Mouse (Mus musculus): Measurements from ENCODE around the gene Klrb1f. TPM values are rescaled to one million over a fixed set of nuclear protein-coding genes. Genes with fewer than 3 reads are reported as not detected.
"Not testable (repeated sequence)": the region's sequence is repeated elsewhere in the genome, so short reads cannot be mapped to it uniquely, and the experiment has no call there.

The Klrb1f gene
- polyA plus RNA-seq, 1 experiment, result not detected

DNA sequence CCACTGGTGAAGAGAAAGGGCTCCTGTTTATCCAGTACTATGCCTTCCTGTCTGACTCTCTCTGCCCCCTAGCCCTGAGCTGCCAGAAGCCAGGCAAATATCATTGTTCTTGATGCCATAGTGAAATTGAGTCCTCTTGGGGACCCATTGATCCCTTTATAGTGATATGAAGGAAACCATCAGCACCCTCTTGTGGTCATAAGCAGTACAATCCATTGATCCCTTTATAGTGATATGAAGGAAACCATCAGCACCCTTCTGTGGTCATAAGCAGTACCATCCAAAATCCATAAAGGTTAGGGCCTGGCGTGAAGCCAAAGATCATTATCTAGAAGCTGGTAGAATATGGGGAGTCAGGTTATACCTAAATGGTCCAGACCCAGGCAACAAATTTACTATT, 21.3 kb downstream of the Klrb1f start:
- TF ChIP-seq POLR2A (IDR thresholded peaks at IDR 0.05; ENCODE audit: low read depth, low read length), result no peak
- no peak for TF ChIP-seq CTCF (IDR thresholded peaks at IDR 0.05; ENCODE audit: borderline replicate concordance, insufficient read depth, low read length)
- no peak overlapping the region for H3K4me3 ChIP-seq (ENCODE audit: insufficient read depth, low read length)
- no peak overlapping the region for H3K27ac ChIP-seq (ENCODE audit: insufficient read depth, low read length)
- H3K4me1 ChIP-seq (ENCODE audit: control insufficient read depth, insufficient read depth, low read length), result no peaks in the 10 kb centered on the region

DNA sequence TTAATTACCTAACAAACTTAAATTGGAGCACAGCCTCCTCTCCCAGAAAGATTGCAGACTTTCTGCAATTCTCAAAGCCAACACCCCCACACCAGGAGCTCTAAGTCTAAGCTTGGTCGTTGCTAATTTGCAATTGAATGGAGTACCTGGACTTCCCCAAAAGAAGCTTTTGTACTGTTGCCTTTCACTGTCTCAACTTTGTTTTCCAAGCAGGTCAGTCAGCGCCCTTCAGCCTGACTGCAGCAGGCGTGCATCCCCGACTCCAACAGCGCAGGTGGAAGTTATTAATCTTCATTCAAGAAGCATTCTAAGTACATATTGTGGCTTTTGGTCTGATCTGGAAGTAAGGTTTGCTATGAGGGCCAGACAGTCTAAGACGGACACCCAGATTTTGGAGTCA, 39.4 kb downstream of the Klrb1f start:
- TF ChIP-seq CTCF (IDR thresholded peaks at IDR 0.05; ENCODE audit: borderline replicate concordance, insufficient read depth, low read length) (no peak), POLR2A (IDR thresholded peaks at IDR 0.05; ENCODE audit: low read depth, low read length) (no peak)
- H3K4me3 ChIP-seq (ENCODE audit: insufficient read depth, low read length), result no peak overlapping the region
- no peaks in the 10 kb centered on the region for H3K4me1 ChIP-seq (ENCODE audit: control insufficient read depth, insufficient read depth, low read length)

DNA sequence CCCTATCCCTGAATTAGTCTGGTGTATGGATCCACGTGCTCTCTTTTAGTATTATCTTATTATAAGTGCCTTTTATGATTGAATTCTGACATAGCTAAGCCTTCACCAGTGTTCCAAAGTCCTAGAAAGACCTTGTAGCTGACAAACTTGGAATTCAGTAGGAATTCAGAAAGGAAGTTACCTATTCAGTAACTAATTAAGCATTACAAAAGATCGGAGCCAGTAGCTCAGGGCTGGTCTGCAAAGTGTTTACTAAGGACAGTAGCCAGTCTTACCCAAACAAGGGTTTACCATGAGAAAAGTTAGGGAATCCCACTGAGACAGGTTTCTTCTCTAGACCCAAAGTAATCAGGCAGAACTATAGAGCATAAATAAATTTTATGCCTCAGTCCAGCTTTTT, 40.3 kb downstream of the Klrb1f start:
- not testable (repeated sequence) for H3K4me1 ChIP-seq (ENCODE audit: control insufficient read depth, insufficient read depth, low read length); H3K4me3 ChIP-seq (ENCODE audit: insufficient read depth, low read length); H3K27ac ChIP-seq (ENCODE audit: insufficient read depth, low read length)

More for the DNA sequence above, 39.4 kb downstream of the Klrb1f start:
- H3K27ac ChIP-seq (ENCODE audit: insufficient read depth, low read length), result no peak overlapping the region

DNA sequence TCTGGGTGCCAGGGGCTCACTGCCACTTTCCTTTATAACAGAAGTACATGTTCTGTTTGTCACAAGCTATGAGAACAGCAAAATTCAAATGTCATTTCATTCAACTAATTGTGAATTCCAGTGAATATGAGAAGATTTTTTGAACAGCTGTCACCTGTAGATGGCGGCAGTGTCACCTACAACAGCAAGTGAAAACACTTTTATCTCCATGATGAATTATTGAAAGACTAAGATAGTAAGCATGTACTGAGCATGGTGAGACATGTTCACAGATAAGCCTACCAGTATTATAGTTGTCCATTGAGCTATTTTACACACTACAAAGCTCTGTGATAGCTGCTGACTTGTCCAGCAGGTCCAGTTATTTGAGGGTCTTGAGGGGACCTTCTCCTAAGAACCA, 42.5 kb downstream of the Klrb1f start:
- H3K4me3 ChIP-seq (ENCODE audit: insufficient read depth, low read length), result no peak overlapping the region
- no peak overlapping the region for H3K27ac ChIP-seq (ENCODE audit: insufficient read depth, low read length)
- TF ChIP-seq POLR2A (IDR thresholded peaks at IDR 0.05; ENCODE audit: low read depth, low read length) (no peak), CTCF (IDR thresholded peaks at IDR 0.05; ENCODE audit: borderline replicate concordance, insufficient read depth, low read length) (no peak)
- no peaks in the 10 kb centered on the region for H3K4me1 ChIP-seq (ENCODE audit: control insufficient read depth, insufficient read depth, low read length)

DNA sequence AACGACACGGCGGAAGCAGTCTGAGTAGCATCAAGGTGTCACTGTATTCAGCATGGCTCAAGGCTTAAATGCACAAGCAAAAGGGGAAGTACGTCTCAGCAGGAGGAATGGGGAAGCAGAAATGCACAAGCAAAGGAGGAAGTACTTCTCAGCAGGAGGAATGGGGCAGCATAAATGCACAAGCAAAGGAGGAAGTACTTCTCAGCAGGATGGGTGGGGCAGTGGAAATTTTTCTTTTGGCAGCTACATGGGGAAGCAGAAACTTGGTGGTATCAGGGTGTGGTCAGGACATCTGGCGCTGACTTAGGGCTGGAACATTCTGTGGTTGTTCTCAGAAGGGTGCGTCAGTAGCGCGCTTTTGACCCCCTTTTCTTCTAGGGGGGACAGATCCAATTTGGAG, 42.9 kb downstream of the Klrb1f start:
- H3K4me1 ChIP-seq (ENCODE audit: control insufficient read depth, insufficient read depth, low read length); H3K4me3 ChIP-seq (ENCODE audit: insufficient read depth, low read length); H3K27ac ChIP-seq (ENCODE audit: insufficient read depth, low read length): not testable (repeated sequence)

DNA sequence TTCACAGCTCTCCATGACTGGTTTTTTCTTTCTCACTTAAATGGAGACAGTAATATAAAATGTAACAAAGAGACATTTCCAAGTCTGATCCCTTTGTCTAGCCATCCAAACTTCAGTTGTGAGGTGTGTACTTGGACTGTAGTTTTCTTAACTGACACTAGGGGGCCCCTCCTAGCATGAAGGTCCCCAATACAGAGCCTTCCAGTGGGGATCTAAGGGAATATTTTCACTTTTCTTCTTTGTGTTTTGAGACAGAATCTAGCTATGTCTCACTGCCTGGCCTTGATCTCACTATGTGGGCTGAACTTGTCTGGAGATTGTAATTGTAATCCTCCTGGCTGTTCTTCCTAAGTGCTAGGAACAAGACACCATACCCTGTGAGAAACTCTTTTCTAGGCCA, 49.5 kb downstream of the Klrb1f start:
- TF ChIP-seq CTCF (IDR thresholded peaks at IDR 0.05; ENCODE audit: borderline replicate concordance, insufficient read depth, low read length) (no peak), POLR2A (IDR thresholded peaks at IDR 0.05; ENCODE audit: low read depth, low read length) (no peak)
- Histone ChIP-seq H3K4me3 (ENCODE audit: insufficient read depth, low read length) (no peak overlapping the region), H3K27ac (ENCODE audit: insufficient read depth, low read length) (no peak overlapping the region), H3K4me1 (ENCODE audit: control insufficient read depth, insufficient read depth, low read length) (no peaks in the 10 kb centered on the region)

DNA sequence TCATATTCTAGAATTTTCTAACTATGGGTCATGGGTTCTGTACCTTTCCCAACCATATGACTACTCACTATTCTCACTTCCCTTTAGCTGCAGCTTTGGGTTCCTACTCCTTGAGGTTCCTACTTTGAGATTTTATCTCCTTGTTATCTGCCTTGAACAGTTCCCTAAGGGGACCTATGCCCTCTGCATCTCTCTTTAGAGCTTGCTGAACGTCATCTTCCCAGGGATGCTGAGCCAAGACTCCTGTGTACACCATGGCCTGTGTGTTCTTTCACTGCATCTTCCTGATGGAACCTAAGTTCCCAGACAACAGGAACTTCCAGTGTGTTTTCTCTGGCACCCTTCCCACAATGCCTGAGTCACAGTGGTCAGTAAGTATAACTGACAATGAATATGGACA, 52.2 kb downstream of the Klrb1f start:
- TF ChIP-seq POLR2A (IDR thresholded peaks at IDR 0.05; ENCODE audit: low read depth, low read length) (no peak), CTCF (IDR thresholded peaks at IDR 0.05; ENCODE audit: borderline replicate concordance, insufficient read depth, low read length) (no peak)
- no peak overlapping the region for H3K4me3 ChIP-seq (ENCODE audit: insufficient read depth, low read length)
- H3K27ac ChIP-seq (ENCODE audit: insufficient read depth, low read length), result no peak overlapping the region
- H3K4me1 ChIP-seq (ENCODE audit: control insufficient read depth, insufficient read depth, low read length), result no peaks in the 10 kb centered on the region

DNA sequence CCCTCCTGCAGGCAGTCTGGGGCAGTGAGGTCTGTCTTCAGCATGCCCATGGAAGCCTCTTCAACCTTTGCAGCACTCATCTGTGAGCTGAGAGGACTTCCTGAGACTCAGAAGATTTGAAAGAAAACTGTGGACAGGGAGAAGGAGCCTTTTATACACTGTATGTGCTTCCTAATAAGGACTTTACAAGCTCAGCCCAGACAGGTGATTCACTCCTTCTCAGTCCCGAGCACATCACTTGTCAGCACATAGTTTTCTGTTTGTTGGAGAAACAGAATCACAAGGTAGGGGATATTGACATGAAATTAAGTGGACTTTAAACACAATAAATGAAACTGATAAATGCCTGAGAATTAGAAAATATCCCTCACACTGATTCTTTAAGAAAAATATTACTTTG, 55.1 kb downstream of the Klrb1f start, which contains the start of gene Clec2e:
Clec2e (minus strand) TSS at position 120 of the 400 bp plus-strand sequence.
- H3K4me1 ChIP-seq (ENCODE audit: control insufficient read depth, insufficient read depth, low read length); H3K27ac ChIP-seq (ENCODE audit: insufficient read depth, low read length); H3K4me3 ChIP-seq (ENCODE audit: insufficient read depth, low read length): not testable (repeated sequence)

DNA sequence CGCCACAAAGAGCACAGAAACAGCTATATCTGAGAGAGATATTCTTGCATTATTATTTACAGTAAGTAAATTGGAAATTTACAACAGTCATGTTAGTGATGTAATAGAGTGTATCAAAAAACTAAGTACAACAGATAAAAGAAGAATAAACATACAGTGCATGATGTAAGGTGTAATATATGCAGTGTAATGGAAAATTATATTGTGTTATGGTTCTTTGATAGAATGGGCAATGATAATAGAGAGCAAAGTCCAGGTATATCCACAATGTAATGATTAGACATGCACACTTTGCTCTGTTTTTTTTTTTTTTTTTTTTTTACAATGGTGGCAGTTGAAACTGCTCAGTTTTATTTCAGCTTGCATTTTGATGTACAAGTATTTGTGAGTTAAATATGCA, 55.9 kb downstream of the Klrb1f start:
- Histone ChIP-seq H3K4me1 (ENCODE audit: control insufficient read depth, insufficient read depth, low read length) (no peaks in the 10 kb centered on the region), H3K4me3 (ENCODE audit: insufficient read depth, low read length) (no peak overlapping the region), H3K27ac (ENCODE audit: insufficient read depth, low read length) (no peak overlapping the region)
- TF ChIP-seq POLR2A (IDR thresholded peaks at IDR 0.05; ENCODE audit: low read depth, low read length) (no peak), CTCF (IDR thresholded peaks at IDR 0.05; ENCODE audit: borderline replicate concordance, insufficient read depth, low read length) (no peak)

DNA sequence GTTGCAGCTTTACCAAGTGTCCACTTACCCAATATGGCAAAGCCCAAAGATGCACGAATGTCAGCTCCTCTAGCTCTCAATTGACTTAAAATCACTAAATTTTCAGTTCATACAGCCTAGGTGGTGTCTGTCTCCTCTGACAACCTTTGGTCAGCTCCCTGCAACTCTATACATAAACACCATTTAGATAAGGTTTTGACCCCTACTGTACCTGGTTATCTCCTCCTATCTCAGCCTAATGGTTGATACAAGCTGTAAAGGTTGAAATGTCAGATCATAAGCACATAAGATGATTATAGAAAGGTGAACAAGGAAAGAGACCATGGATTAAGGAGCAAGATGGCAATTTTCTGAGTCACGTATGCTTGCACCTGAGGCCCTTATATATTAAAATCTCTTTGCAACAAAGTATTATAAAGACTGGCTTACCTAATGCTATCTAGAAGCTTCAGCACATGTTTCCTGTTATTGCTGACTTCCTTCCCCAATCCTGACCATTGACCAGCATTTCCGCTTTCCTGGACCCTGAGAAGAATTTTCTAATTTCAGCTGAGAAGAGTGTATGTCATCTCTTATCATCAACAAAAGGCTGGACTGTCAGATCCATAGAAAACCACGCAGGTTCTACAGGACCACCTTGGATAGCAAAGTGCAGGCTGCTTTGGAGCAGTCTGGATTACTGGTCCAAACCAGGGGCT, 57.3 kb downstream of the Klrb1f start:
- Histone ChIP-seq H3K4me3 (ENCODE audit: insufficient read depth, low read length) (no peak overlapping the region), H3K27ac (ENCODE audit: insufficient read depth, low read length) (no peak overlapping the region), H3K4me1 (ENCODE audit: control insufficient read depth, insufficient read depth, low read length) (no peaks in the 10 kb centered on the region)
- no peak for TF ChIP-seq CTCF (IDR thresholded peaks at IDR 0.05; ENCODE audit: borderline replicate concordance, insufficient read depth, low read length)
- no peak for TF ChIP-seq POLR2A (IDR thresholded peaks at IDR 0.05; ENCODE audit: low read depth, low read length)

Other genes starting within 250 kb of the Klrb1f start
- not detected in 2 replicates for gene Gm44511, start 219.6 kb upstream of the Klrb1f start, polyA plus RNA-seq (2011; ENCODE audit: insufficient read length, low read depth, missing spikeins)
- not detected in 2 replicates for gene Klrb1b, start 219.6 kb upstream of the Klrb1f start, polyA plus RNA-seq (2011; ENCODE audit: insufficient read length, low read depth, missing spikeins)
- gene Clec2i, start 158.3 kb upstream of the Klrb1f start, polyA plus RNA-seq (2011; ENCODE audit: insufficient read length, low read depth, missing spikeins), result not detected in 2 replicates
- not detected in 2 replicates for gene BC035044, start 154.8 kb upstream of the Klrb1f start, polyA plus RNA-seq (2011; ENCODE audit: insufficient read length, low read depth, missing spikeins)
- not detected in 2 replicates for gene Clec2g, start 111.5 kb upstream of the Klrb1f start, polyA plus RNA-seq (2011; ENCODE audit: insufficient read length, low read depth, missing spikeins)
- gene Clec2e, start 55.0 kb downstream of the Klrb1f start, polyA plus RNA-seq (2011; ENCODE audit: insufficient read length, low read depth, missing spikeins), result not detected in 2 replicates
- 45.1 and 55.3 TPM in 2 replicates for gene Clec2d, start 134.7 kb downstream of the Klrb1f start, polyA plus RNA-seq (2011; ENCODE audit: insufficient read length, low read depth, missing spikeins)
- gene Cd69, start 229.5 kb downstream of the Klrb1f start, polyA plus RNA-seq (2011; ENCODE audit: insufficient read length, low read depth, missing spikeins), result not detected in 2 replicates